Mouse (Mus musculus) R1 (cell line): ENCODE measurements at regions not wholly inside any gene's neighbourhood (a gene's known extent, or its start where the extent isn't known, plus 50 kb on each side); places are given as distances from the start of the nearest gene placed in this dataset.

ENCODE experiments used
- DNase-seq: peaks from one replicate; pipeline ENCODE4 v3.0.0-alpha.2; 2018; ENCODE audit warnings: low read depth, low spot score

GRCm38 (mm10) chr1:138771307-138772011, 76.9 kb downstream of the Lhx9 start:
- no peak for DNase-seq

- no peak for DNase-seq
These were observed 85.5 kb downstream of the Lhx9 start for GRCm38 (mm10) chr1:138762876-138763275.

- DNase-seq, result no peak
These were observed 90.6 kb downstream of the Lhx9 start for GRCm38 (mm10) chr1:138757777-138758176.

GRCm38 (mm10) chr1:138733308-138733707, 113.4 kb upstream of the Nek7 start:
- no peak for DNase-seq

GRCm38 (mm10) chr1:138731008-138731407, 111.1 kb upstream of the Nek7 start:
- DNase-seq, result no peak

- DNase-seq, result no peak
These were observed 109.3 kb upstream of the Nek7 start for GRCm38 (mm10) chr1:138729089-138729699.

- DNase-seq, result no peak
These were observed 100.8 kb upstream of the Nek7 start for GRCm38 (mm10) chr1:138720728-138721127.

- no peak for DNase-seq
These were observed 99.4 kb upstream of the Nek7 start for GRCm38 (mm10) chr1:138719297-138719696.

GRCm38 (mm10) chr1:138716991-138717390, 97.0 kb upstream of the Nek7 start:
- DNase-seq, result no peak

- peak; percentile 11 for DNase-seq
These were observed 95.2 kb upstream of the Nek7 start for GRCm38 (mm10) chr1:138715162-138715561.

GRCm38 (mm10) chr1:138709229-138709608, 89.3 kb upstream of the Nek7 start:
- DNase-seq, result no peak

- DNase-seq, result no peak
These were observed 88.7 kb upstream of the Nek7 start for GRCm38 (mm10) chr1:138708507-138709228.

- DNase-seq, result no peak
These were observed 88.0 kb upstream of the Nek7 start for GRCm38 (mm10) chr1:138707913-138708312.

GRCm38 (mm10) chr1:138703291-138703690, 83.3 kb upstream of the Nek7 start:
- no peak for DNase-seq

GRCm38 (mm10) chr1:138689234-138689633, 69.3 kb upstream of the Nek7 start:
- DNase-seq, result no peak

- DNase-seq, result no peak
These were observed 66.8 kb upstream of the Nek7 start for GRCm38 (mm10) chr1:138686746-138687145.

GRCm38 (mm10) chr1:138683711-138684110, 63.8 kb upstream of the Nek7 start:
- DNase-seq, result no peak

GRCm38 (mm10) chr1:138681970-138682369, 62.0 kb upstream of the Nek7 start:
- no peak for DNase-seq

- DNase-seq, result no peak
These were observed 54.3 kb upstream of the Nek7 start for GRCm38 (mm10) chr1:138674199-138674598.
